Mouse (Mus musculus) liver, embryonic 14.5 days (tissue): ENCODE data around the gene Nr3c2.

Source experiments
- CTCF ChIP-seq: IDR thresholded peaks from 2 replicates; pipeline ENCODE4 v1.5.1; 2016; ENCODE audit warnings: antibody characterized with exemption, low read depth, control low read depth
- EP300 ChIP-seq: IDR thresholded peaks from 2 replicates; pipeline ENCODE4 v1.6.1; 2016; ENCODE audit warnings: antibody characterized with exemption, low read depth

DNA sequence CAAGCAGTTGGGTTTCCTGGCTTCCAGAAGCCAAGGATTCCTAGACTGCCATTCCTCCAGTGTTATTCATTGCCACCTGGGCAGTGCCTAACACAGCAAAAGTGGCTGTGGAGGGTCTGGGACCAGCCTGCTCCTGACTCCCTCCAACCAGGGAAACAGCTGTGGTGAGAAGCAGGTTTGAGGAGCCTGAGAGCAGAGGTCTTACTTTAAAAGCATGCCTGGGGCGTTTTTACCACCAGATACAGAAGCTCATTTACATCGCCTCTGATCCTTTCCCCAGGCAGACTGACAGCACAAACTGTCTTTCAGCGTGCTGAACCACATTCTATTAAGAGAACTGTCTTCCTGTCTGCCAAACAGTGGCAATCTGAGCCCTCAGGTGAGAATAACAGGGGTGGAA, 380.7 kb downstream of the Nr3c2 start:
- no peak for TF ChIP-seq CTCF
- TF ChIP-seq EP300: no peak
